Mouse (Mus musculus): ENCODE results near the gene Comt.

The Comt gene

GRCm38 (mm10) chr16:18357977-18358376, 68.7 kb downstream of the Comt start:
- DNase-seq (ENCODE audit: low spot score) = no peak

DNA sequence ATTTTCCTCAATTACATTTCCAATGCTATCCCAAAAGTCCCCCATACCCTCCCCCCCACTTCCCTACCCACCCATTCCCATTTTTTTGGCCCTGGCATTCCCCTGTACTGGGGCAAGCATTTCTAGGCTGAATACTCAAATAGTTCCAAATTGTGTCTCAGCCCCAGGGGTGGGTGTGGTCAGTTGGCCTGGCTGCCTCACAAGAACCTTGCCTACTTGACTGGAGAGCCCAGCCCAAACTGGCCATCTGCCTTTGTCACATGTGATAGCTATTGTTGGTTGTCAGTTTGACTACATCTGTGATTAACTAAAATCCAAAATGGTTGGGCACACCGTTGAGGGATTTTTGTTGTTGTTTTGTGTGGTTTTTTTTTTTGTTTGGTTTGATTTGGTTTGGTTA, 69.7 kb downstream of the Comt start:
- no peak for DNase-seq (ENCODE audit: low spot score)

All from testis, postnatal 10 days (tissue).